Mouse (Mus musculus) embryonic facial prominence, embryonic 12.5 days (tissue): ENCODE measurements at regions not wholly inside any gene's neighbourhood (a gene's known extent, or its start where the extent isn't known, plus 50 kb on each side); places are given as distances from the start of the nearest gene placed in this dataset.

Source experiments
- ATAC-seq: fragments of 200-750 bp; cut with Nextera tagmentation; 2 replicates; pipeline ENCODE4 v1.8.0; 2017; ENCODE audit not compliant: insufficient number of reproducible peaks, insufficient read depth, low FRiP score, low TSS enrichment
- H3K27ac ChIP-seq: fragments of 300-500 bp; sonication (generic); 2 replicates; pipeline ENCODE4 v1.5.1; 2016; ENCODE audit warnings: mild to moderate bottlenecking
- H3K27me3 ChIP-seq: fragments of 300-500 bp; sonication (generic); 2 replicates; pipeline ENCODE4 v1.6.1; 2016; ENCODE audit warnings: mild to moderate bottlenecking, moderate library complexity
- H3K36me3 ChIP-seq: fragments of 300-500 bp; sonication (generic); 2 replicates; pipeline ENCODE4 v1.6.1; 2016; ENCODE audit warnings: mild to moderate bottlenecking
- H3K4me1 ChIP-seq: fragments of 300-500 bp; sonication (generic); 2 replicates; pipeline ENCODE4 v1.6.1; 2016
- H3K4me2 ChIP-seq: fragments of 300-500 bp; sonication (generic); replicated peaks from 2 replicates; pipeline ENCODE4 v1.6.1; 2016; ENCODE audit warnings: mild to moderate bottlenecking, moderate library complexity
- H3K4me3 ChIP-seq: fragments of 300-500 bp; sonication (generic); 2 replicates; pipeline ENCODE4 v1.5.1; 2016; ENCODE audit warnings: mild to moderate bottlenecking
- H3K9ac ChIP-seq: fragments of 300-500 bp; sonication (generic); 2 replicates; pipeline ENCODE4 v1.6.1; 2016; ENCODE audit warnings: mild to moderate bottlenecking, moderate library complexity
- H3K9me3 ChIP-seq: fragments of 300-500 bp; sonication (generic); 2 replicates; pipeline ENCODE4 v1.6.1; 2016; ENCODE audit warnings: mild to moderate bottlenecking, moderate library complexity
- WGBS: fragments of 180-500 bp; shearing (Covaris S2); methylation state at CpG from one replicate; pipeline ENCODE4 v1.1.7; 2016; 5-methylcytosine and 5-hydroxymethylcytosine counted together

- Histone ChIP-seq H3K4me3 (no peak overlapping the region), H3K9me3 (no peaks in the 10 kb centered on the region), H3K27ac (no peak overlapping the region), H3K4me2 (no peak overlapping the region), H3K36me3 (no peaks in the 10 kb centered on the region), H3K4me1 (0 out of 2 replicates have a peak, but pooled peaks cover 3% of the 10 kb centered on the region), H3K9ac (no peak overlapping the region), H3K27me3 (no peaks in the 10 kb centered on the region)
- WGBS: 72% methylated on average over 3 of the region's 3 CpGs
- no peak for ATAC-seq
Observed at GRCm38 (mm10) chr1:121760086-121760485, 192.3 kb upstream of the Ddx18 start.

GRCm38 (mm10) chr1:121745181-121745580 lies 177.4 kb upstream of the Ddx18 start:
- Histone ChIP-seq H3K36me3 (no peaks in the 10 kb centered on the region), H3K4me3 (no peak overlapping the region), H3K27me3 (no peaks in the 10 kb centered on the region), H3K9ac (no peak overlapping the region), H3K4me1 (no peaks in the 10 kb centered on the region), H3K4me2 (no peak overlapping the region), H3K27ac (no peak overlapping the region), H3K9me3 (no peaks in the 10 kb centered on the region)
- WGBS: 82% methylated on average over 1 of the region's 1 CpGs
- no peak for ATAC-seq

GRCm38 (mm10) chr1:121735113-121735719 lies 167.4 kb upstream of the Ddx18 start:
- WGBS: 69% methylated on average over 11 of the region's 11 CpGs

GRCm38 (mm10) chr1:121734456-121735112 lies 166.8 kb upstream of the Ddx18 start:
- no peak overlapping the region for H3K4me3 ChIP-seq
- H3K9me3 ChIP-seq: no peaks in the 10 kb centered on the region
- no peak overlapping the region for H3K4me2 ChIP-seq
- no peaks in the 10 kb centered on the region for H3K27me3 ChIP-seq
- WGBS: 73% methylated on average over 3 of the region's 3 CpGs
- no peak overlapping the region for H3K27ac ChIP-seq
- H3K4me1 ChIP-seq: no peaks in the 10 kb centered on the region
- H3K9ac ChIP-seq: no peak overlapping the region
- no peaks in the 10 kb centered on the region for H3K36me3 ChIP-seq
- ATAC-seq: no peak

More at GRCm38 (mm10) chr1:121735113-121735719, 167.4 kb upstream of the Ddx18 start:
- H3K4me1 ChIP-seq: no peaks in the 10 kb centered on the region
- no peaks in the 10 kb centered on the region for H3K36me3 ChIP-seq
- H3K9ac ChIP-seq: no peak overlapping the region
- H3K27me3 ChIP-seq: no peaks in the 10 kb centered on the region
- no peaks in the 10 kb centered on the region for H3K9me3 ChIP-seq
- H3K27ac ChIP-seq: no peak overlapping the region
- H3K4me2 ChIP-seq: no peak overlapping the region
- no peak for ATAC-seq
- no peak overlapping the region for H3K4me3 ChIP-seq

- 66% methylated on average over 9 of the region's 9 CpGs for WGBS
Observed at GRCm38 (mm10) chr1:121709317-121709860, 141.6 kb upstream of the Ddx18 start.

GRCm38 (mm10) chr1:121708301-121708700 lies 140.5 kb upstream of the Ddx18 start:
- ATAC-seq: no peak
- no peak overlapping the region for H3K27ac ChIP-seq
- H3K36me3 ChIP-seq: no peaks in the 10 kb centered on the region
- no peaks in the 10 kb centered on the region for H3K27me3 ChIP-seq
- no peaks in the 10 kb centered on the region for H3K4me1 ChIP-seq
- 69% methylated on average over 10 of the region's 10 CpGs for WGBS
- H3K9me3 ChIP-seq: no peaks in the 10 kb centered on the region
- H3K4me2 ChIP-seq: no peak overlapping the region
- H3K4me3 ChIP-seq: no peak overlapping the region
- no peak overlapping the region for H3K9ac ChIP-seq

More at GRCm38 (mm10) chr1:121709317-121709860, 141.6 kb upstream of the Ddx18 start:
- Histone ChIP-seq H3K27ac (no peak overlapping the region), H3K4me1 (no peaks in the 10 kb centered on the region), H3K9me3 (no peaks in the 10 kb centered on the region), H3K27me3 (no peaks in the 10 kb centered on the region), H3K4me2 (no peak overlapping the region), H3K36me3 (no peaks in the 10 kb centered on the region), H3K4me3 (no peak overlapping the region), H3K9ac (no peak overlapping the region)
- ATAC-seq: 0 out of 2 replicates have a peak, but pooled peaks have one; percentile 16

GRCm38 (mm10) chr1:121701826-121702225 lies 134.0 kb upstream of the Ddx18 start:
- peaks cover 8% of the 10 kb centered on the region; the same call in 1 of the 2 replicates for H3K4me1 ChIP-seq
- H3K4me2 ChIP-seq: no peak overlapping the region
- H3K9me3 ChIP-seq: no peaks in the 10 kb centered on the region
- no peak overlapping the region for H3K4me3 ChIP-seq
- 20% methylated on average over 7 of the region's 7 CpGs for WGBS
- no peak overlapping the region for H3K9ac ChIP-seq
- no peak overlapping the region for H3K27ac ChIP-seq
- no peak for ATAC-seq
- H3K27me3 ChIP-seq: no peaks in the 10 kb centered on the region
- no peaks in the 10 kb centered on the region for H3K36me3 ChIP-seq

GRCm38 (mm10) chr1:121653901-121654300 lies 86.1 kb upstream of the Ddx18 start:
- Histone ChIP-seq H3K9ac (no peak overlapping the region), H3K9me3 (no peaks in the 10 kb centered on the region), H3K4me3 (no peak overlapping the region), H3K36me3 (no peaks in the 10 kb centered on the region), H3K27ac (no peak overlapping the region), H3K4me2 (no peak overlapping the region), H3K4me1 (no peaks in the 10 kb centered on the region), H3K27me3 (no peaks in the 10 kb centered on the region)
- 87% methylated on average over 1 of the region's 1 CpGs for WGBS
- no peak for ATAC-seq

- 94% methylated on average over 3 of the region's 3 CpGs for WGBS
- no peak overlapping the region for H3K9ac ChIP-seq
- H3K9me3 ChIP-seq: no peaks in the 10 kb centered on the region
- H3K4me1 ChIP-seq: no peaks in the 10 kb centered on the region
- no peak overlapping the region for H3K4me3 ChIP-seq
- H3K4me2 ChIP-seq: no peak overlapping the region
- H3K36me3 ChIP-seq: no peaks in the 10 kb centered on the region
- H3K27me3 ChIP-seq: no peaks in the 10 kb centered on the region
- H3K27ac ChIP-seq: no peak overlapping the region
- no peak for ATAC-seq
Observed at GRCm38 (mm10) chr1:121650071-121650470, 82.3 kb upstream of the Ddx18 start.

GRCm38 (mm10) chr1:121631466-121631865 lies 63.7 kb upstream of the Ddx18 start:
- H3K36me3 ChIP-seq: no peaks in the 10 kb centered on the region
- no peak for ATAC-seq
- no peaks in the 10 kb centered on the region for H3K4me1 ChIP-seq
- no peak overlapping the region for H3K27ac ChIP-seq
- H3K9me3 ChIP-seq: no peaks in the 10 kb centered on the region
- no peak overlapping the region for H3K9ac ChIP-seq
- H3K27me3 ChIP-seq: no peaks in the 10 kb centered on the region
- no peak overlapping the region for H3K4me3 ChIP-seq
- no peak overlapping the region for H3K4me2 ChIP-seq
- 82% methylated on average over 2 of the region's 2 CpGs for WGBS

GRCm38 (mm10) chr1:121620262-121620661 lies 52.5 kb upstream of the Ddx18 start:
- Histone ChIP-seq H3K9ac (no peak overlapping the region), H3K36me3 (no peaks in the 10 kb centered on the region), H3K4me1 (no peaks in the 10 kb centered on the region), H3K9me3 (no peaks in the 10 kb centered on the region), H3K4me2 (no peak overlapping the region), H3K4me3 (no peak overlapping the region), H3K27ac (no peak overlapping the region), H3K27me3 (no peaks in the 10 kb centered on the region)
- no peak for ATAC-seq
- 74% methylated on average over 7 of the region's 7 CpGs for WGBS

- H3K4me3 ChIP-seq: no peak overlapping the region
- H3K36me3 ChIP-seq: no peaks in the 10 kb centered on the region
- H3K27ac ChIP-seq: no peak overlapping the region
- H3K4me1 ChIP-seq: no peaks in the 10 kb centered on the region
- ATAC-seq: no peak
- H3K9ac ChIP-seq: no peak overlapping the region
- H3K9me3 ChIP-seq: no peaks in the 10 kb centered on the region
- H3K4me2 ChIP-seq: no peak overlapping the region
- no peaks in the 10 kb centered on the region for H3K27me3 ChIP-seq
Observed at GRCm38 (mm10) chr1:121618550-121618949, 50.8 kb upstream of the Ddx18 start.
